Mouse (Mus musculus) retina, embryonic 14.5 days (tissue): Measurements from ENCODE around the gene Dcaf10.
"Not testable (repeated sequence)": the region's sequence is repeated elsewhere in the genome, so short reads cannot be mapped to it uniquely, and the experiment has no call there.

Source experiments
- DNase-seq: peaks from one replicate; pipeline ENCODE4 v3.0.0-alpha.2; 2015; ENCODE audit warnings: low spot score

The Dcaf10 gene

GRCm38 (mm10) chr4:45393658-45394057, 51.8 kb downstream of the Dcaf10 start:
- no peak for DNase-seq

DNA sequence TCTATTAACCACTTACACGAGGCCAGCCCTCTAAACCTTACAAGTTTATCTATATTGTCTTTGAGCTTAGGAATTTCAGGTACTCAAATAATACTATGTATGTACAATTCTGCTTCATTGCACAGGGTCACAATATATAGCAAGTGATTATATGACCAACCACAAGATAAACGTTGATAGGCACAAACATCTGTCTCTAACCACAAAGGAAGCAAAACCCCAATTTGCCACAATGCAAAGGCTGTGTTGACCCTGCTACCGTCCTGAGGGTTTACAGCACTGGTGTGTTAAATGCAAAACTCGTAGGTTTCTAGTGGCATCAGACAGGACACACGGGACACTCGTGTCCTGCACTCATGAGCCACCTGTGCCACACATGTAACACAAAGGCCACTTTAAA, 54.3 kb downstream of the Dcaf10 start:
- not testable (repeated sequence) for DNase-seq

GRCm38 (mm10) chr4:45398315-45398714, 56.4 kb downstream of the Dcaf10 start:
- not testable (repeated sequence) for DNase-seq

- DNase-seq = no peak
Observed at GRCm38 (mm10) chr4:45399421-45400210, 57.7 kb downstream of the Dcaf10 start.

GRCm38 (mm10) chr4:45402281-45402680, 60.4 kb downstream of the Dcaf10 start:
- no peak for DNase-seq

GRCm38 (mm10) chr4:45402878-45403498, 61.1 kb downstream of the Dcaf10 start:
- no peak for DNase-seq

GRCm38 (mm10) chr4:45403499-45403878, 61.6 kb downstream of the Dcaf10 start:
- no peak for DNase-seq

- no peak for DNase-seq
Observed at GRCm38 (mm10) chr4:45404086-45404485, 62.2 kb downstream of the Dcaf10 start.

- no peak for DNase-seq
Observed at GRCm38 (mm10) chr4:45405315-45405714, 63.4 kb downstream of the Dcaf10 start.

DNA sequence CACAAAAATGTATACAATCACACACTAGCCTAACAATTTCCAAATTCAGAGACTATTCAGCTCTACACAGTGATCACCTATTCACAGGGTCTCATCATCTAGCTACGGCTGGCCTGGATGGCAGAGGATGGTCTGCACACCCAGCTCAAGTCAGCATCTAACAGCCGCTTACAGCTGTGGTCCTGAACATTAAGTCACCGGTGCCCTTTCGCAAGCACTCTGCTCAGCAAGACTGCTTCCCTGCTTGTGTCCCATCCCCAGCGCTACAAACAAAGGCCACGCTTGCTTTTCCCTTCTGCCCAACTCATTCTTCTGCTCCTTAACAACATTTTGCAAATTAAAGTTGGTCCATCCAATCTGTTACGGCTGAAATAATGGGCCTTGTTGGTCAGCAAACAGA, 64.5 kb downstream of the Dcaf10 start:
- no peak for DNase-seq

DNA sequence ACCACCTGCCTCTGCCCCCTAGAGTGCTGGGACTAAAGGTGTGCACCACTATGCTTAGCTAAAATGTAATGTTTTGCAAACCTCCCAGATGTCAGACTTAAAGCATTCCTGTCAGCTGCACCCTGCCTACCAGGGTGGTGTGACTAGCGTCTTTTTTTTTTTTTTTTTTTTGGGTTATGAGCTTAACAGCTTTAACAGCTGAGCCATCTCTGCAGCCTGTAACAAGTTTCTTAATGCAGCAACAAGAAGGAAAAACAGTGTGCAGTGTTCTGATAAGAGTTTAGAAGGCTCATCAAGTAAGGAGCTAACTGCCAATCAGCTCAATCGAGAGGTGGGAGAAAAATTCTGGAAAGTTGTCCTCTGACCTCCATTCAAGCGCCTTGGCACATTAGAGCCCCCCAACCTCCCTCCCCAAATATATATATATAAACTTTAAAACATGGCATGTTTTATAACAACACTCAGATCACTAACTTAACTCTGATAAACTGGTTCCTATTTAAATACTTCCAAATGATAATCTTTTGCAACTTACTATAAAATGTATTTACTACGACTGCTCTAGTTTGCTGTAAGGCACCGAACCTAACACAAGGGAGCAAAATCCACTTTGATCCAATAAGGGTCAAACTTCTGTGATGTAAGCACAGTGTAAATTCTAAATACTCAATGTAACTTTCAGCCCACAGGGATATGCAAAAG, 65.3 kb downstream of the Dcaf10 start:
- no peak for DNase-seq

GRCm38 (mm10) chr4:45407703-45408334, 65.9 kb downstream of the Dcaf10 start:
- DNase-seq = peak; percentile 49

- DNase-seq = peak; percentile 90
Observed at GRCm38 (mm10) chr4:45408427-45409132, 66.7 kb downstream of the Dcaf10 start, which contains the start of gene Slc25a51. TSS of gene Slc25a51 (minus strand) at chr4:45408766.

- peak; percentile 66 for DNase-seq
Observed at GRCm38 (mm10) chr4:45409270-45409669, 67.4 kb downstream of the Dcaf10 start.

DNA sequence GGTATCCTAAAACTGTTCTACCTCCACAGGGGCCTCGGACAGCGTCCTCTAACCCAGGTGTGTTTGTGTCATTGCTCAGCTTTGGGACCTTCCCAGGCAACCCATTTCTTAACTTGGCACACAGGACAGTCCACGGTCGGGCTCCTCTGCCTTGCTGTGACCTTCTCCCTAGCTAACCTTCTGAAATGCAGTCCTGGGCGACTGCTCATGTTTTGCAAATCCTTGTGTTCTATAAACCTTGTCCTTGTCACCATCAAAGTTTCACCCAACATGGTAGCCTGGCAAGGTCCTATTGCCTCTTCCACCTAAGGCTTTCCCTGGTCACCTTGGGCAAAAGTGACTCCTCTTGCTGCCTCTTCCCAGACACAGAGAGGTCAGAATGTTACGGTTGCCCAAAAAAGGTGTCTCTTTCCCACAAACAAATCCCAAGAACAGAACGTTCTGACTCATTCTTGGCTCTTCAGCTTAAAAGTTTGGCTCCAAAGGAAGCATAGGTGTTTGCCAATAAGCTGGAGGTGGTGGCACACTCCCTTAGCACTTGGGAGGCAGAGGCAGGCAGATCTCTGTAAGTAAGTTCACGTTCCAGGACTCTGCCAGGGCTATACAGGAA, 69.4 kb downstream of the Dcaf10 start:
- no peak for DNase-seq

DNA sequence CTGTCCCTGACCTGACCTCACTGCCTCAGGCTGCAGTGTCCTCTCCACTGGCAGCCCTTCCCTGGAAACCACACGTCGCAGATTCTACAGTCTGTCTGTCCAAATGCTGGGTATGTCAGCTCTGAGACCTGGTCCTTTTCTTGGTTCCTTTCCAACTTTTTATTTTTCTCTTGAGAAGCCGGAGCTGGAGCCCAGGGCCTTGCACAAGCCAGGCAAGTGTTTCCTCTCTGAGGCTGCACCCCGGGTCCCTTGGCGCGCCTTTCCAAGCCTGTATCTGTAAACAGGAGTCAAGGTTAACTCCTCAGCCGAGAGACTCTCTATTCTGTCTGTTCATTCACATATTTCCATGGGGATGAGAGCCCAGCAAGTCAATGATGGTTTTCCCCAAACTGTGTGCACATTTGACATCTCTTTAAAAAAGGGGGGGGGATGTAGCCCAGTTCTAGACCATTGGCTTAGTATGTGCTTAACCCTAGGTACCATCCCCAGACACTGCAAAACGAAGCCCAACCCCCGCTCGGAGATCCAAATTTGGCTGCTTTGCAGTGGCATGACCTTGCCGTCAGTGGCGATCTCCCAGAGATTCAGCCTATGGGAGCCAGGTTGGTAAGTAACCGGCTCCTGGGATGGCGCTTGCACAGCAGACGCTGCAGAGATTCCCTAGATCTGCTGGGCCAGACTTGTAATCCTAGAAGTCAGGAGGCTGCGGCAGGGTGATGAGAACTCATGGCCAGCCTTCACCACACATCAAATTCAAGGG, 70.7 kb downstream of the Dcaf10 start:
- no peak for DNase-seq

DNA sequence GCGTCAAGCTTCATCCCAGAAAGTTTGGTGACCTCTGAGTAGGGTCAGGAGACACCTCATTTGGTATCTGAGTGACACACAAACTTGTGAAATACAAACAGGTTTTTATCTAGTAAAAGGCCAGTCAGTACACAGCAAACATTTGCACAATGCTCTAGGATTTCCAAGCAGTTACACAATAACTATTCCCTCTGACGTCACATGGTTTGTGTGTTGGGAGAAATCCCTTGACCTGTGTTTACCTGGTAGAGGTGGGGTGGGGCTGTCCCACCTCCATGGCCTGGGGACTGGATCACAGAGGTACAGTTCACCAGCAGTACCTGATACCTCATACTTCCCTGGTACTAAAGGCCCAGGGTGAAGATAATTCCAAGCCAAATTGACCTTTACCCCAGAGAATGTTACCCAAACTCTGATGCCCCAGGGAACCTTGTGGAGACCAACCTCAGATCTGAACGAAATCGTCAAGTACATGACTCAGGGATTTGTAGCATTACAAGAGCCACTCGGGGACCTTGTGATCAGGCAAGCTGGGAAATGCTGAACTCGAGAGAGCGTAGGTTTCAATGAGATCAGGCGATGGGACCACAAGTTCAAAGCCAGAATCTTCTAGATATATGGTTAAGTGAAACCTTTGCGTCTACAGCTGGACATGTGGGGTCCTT, 71.9 kb downstream of the Dcaf10 start:
- DNase-seq = no peak

- no peak for DNase-seq
Observed at GRCm38 (mm10) chr4:45416314-45416713, 74.4 kb downstream of the Dcaf10 start.

GRCm38 (mm10) chr4:45418229-45418950, 76.5 kb downstream of the Dcaf10 start:
- peak; percentile 86 for DNase-seq
